Mouse (Mus musculus): ENCODE measurements around the gene Spryd3. TPM values are rescaled to one million over a fixed set of nuclear protein-coding genes. Genes with fewer than 3 reads are reported as not detected.
A peak's percentile ranks its signal among the peaks of the same experiment; 100 is the strongest.

The Spryd3 gene
- 42.1 and 46.6 TPM in 2 replicates for polyA plus RNA-seq (2012; rRNA removed)

- peak; percentile 55 for TF ChIP-seq POLR2A (IDR thresholded peaks at IDR 0.05; ENCODE audit: control insufficient read depth, low read depth, low read length)
- TF ChIP-seq CTCF (IDR thresholded peaks at IDR 0.05; ENCODE audit: control insufficient read depth, insufficient read depth, insufficient replicate concordance, low read depth, low read length) = no peak
- Histone ChIP-seq H3K4me1 (ENCODE audit: control insufficient read depth, insufficient read depth, low read length) (peaks cover 7% of the 10 kb centered on the region), H3K4me3 (ENCODE audit: control insufficient read depth, low read depth, low read length) (peak within 1 kb of the TSS; percentile 94), H3K27ac (ENCODE audit: control insufficient read depth, insufficient read depth, low read depth, low read length) (peak within 1 kb of the TSS; percentile 82), H3K36me3 (ENCODE audit: control insufficient read depth, insufficient read depth, low read length) (no peaks in the 10 kb centered on the region), H3K27me3 (ENCODE audit: control insufficient read depth, insufficient read depth, low read length) (no peaks in the 10 kb centered on the region)
Observed at GRCm38 (mm10) chr15:102136129-102136758, at the start of gene Spryd3. Gene Spryd3 (minus strand): TSS chr15:102136234.

- no peak overlapping the region for H3K27ac ChIP-seq (ENCODE audit: control insufficient read depth, insufficient read depth, low read depth, low read length)
- TF ChIP-seq POLR2A (IDR thresholded peaks at IDR 0.05; ENCODE audit: control insufficient read depth, low read depth, low read length) (no peak), CTCF (IDR thresholded peaks at IDR 0.05; ENCODE audit: control insufficient read depth, insufficient read depth, insufficient replicate concordance, low read depth, low read length) (no peak)
- no peaks in the 10 kb centered on the region for H3K36me3 ChIP-seq (ENCODE audit: control insufficient read depth, insufficient read depth, low read length)
- no peak overlapping the region for H3K4me3 ChIP-seq (ENCODE audit: control insufficient read depth, low read depth, low read length)
- no peaks in the 10 kb centered on the region for H3K27me3 ChIP-seq (ENCODE audit: control insufficient read depth, insufficient read depth, low read length)
- peaks cover 5% of the 10 kb centered on the region for H3K4me1 ChIP-seq (ENCODE audit: control insufficient read depth, insufficient read depth, low read length)
Observed at GRCm38 (mm10) chr15:102183076-102183475, 47.0 kb upstream of the Spryd3 start.

GRCm38 (mm10) chr15:102179924-102180323 is 43.9 kb upstream of the Spryd3 start:
- Histone ChIP-seq H3K36me3 (ENCODE audit: control insufficient read depth, insufficient read depth, low read length) (no peaks in the 10 kb centered on the region), H3K4me1 (ENCODE audit: control insufficient read depth, insufficient read depth, low read length) (no peaks in the 10 kb centered on the region), H3K4me3 (ENCODE audit: control insufficient read depth, low read depth, low read length) (no peak overlapping the region), H3K27me3 (ENCODE audit: control insufficient read depth, insufficient read depth, low read length) (no peaks in the 10 kb centered on the region), H3K27ac (ENCODE audit: control insufficient read depth, insufficient read depth, low read depth, low read length) (no peak overlapping the region)
- TF ChIP-seq POLR2A (IDR thresholded peaks at IDR 0.05; ENCODE audit: control insufficient read depth, low read depth, low read length) (no peak), CTCF (IDR thresholded peaks at IDR 0.05; ENCODE audit: control insufficient read depth, insufficient read depth, insufficient replicate concordance, low read depth, low read length) (no peak)

- H3K36me3 ChIP-seq (ENCODE audit: control insufficient read depth, insufficient read depth, low read length) = no peaks in the 10 kb centered on the region
- H3K4me3 ChIP-seq (ENCODE audit: control insufficient read depth, low read depth, low read length) = no peak overlapping the region
- no peaks in the 10 kb centered on the region for H3K4me1 ChIP-seq (ENCODE audit: control insufficient read depth, insufficient read depth, low read length)
- no peaks in the 10 kb centered on the region for H3K27me3 ChIP-seq (ENCODE audit: control insufficient read depth, insufficient read depth, low read length)
- no peak overlapping the region for H3K27ac ChIP-seq (ENCODE audit: control insufficient read depth, insufficient read depth, low read depth, low read length)
- TF ChIP-seq POLR2A (IDR thresholded peaks at IDR 0.05; ENCODE audit: control insufficient read depth, low read depth, low read length) (no peak), CTCF (IDR thresholded peaks at IDR 0.05; ENCODE audit: control insufficient read depth, insufficient read depth, insufficient replicate concordance, low read depth, low read length) (no peak)
Observed at GRCm38 (mm10) chr15:102179106-102179505, 43.1 kb upstream of the Spryd3 start.

GRCm38 (mm10) chr15:102178279-102178678 is 42.2 kb upstream of the Spryd3 start:
- H3K4me3 ChIP-seq (ENCODE audit: control insufficient read depth, low read depth, low read length) = no peak overlapping the region
- TF ChIP-seq POLR2A (IDR thresholded peaks at IDR 0.05; ENCODE audit: control insufficient read depth, low read depth, low read length) (no peak), CTCF (IDR thresholded peaks at IDR 0.05; ENCODE audit: control insufficient read depth, insufficient read depth, insufficient replicate concordance, low read depth, low read length) (peak; percentile 37; the same call in 1 of the 2 replicates)
- H3K27ac ChIP-seq (ENCODE audit: control insufficient read depth, insufficient read depth, low read depth, low read length) = no peak overlapping the region
- no peaks in the 10 kb centered on the region for H3K4me1 ChIP-seq (ENCODE audit: control insufficient read depth, insufficient read depth, low read length)
- no peaks in the 10 kb centered on the region for H3K27me3 ChIP-seq (ENCODE audit: control insufficient read depth, insufficient read depth, low read length)
- no peaks in the 10 kb centered on the region for H3K36me3 ChIP-seq (ENCODE audit: control insufficient read depth, insufficient read depth, low read length)

- Histone ChIP-seq H3K4me3 (ENCODE audit: control insufficient read depth, low read depth, low read length) (no peak overlapping the region), H3K4me1 (ENCODE audit: control insufficient read depth, insufficient read depth, low read length) (no peaks in the 10 kb centered on the region)
Observed at GRCm38 (mm10) chr15:102177417-102177816, 41.4 kb upstream of the Spryd3 start.

GRCm38 (mm10) chr15:102176571-102177316 is 40.7 kb upstream of the Spryd3 start:
- Histone ChIP-seq H3K36me3 (ENCODE audit: control insufficient read depth, insufficient read depth, low read length) (no peaks in the 10 kb centered on the region), H3K27me3 (ENCODE audit: control insufficient read depth, insufficient read depth, low read length) (no peaks in the 10 kb centered on the region), H3K4me1 (ENCODE audit: control insufficient read depth, insufficient read depth, low read length) (no peaks in the 10 kb centered on the region), H3K4me3 (ENCODE audit: control insufficient read depth, low read depth, low read length) (no peak overlapping the region), H3K27ac (ENCODE audit: control insufficient read depth, insufficient read depth, low read depth, low read length) (no peak overlapping the region)
- TF ChIP-seq POLR2A (IDR thresholded peaks at IDR 0.05; ENCODE audit: control insufficient read depth, low read depth, low read length) = no peak
- no peak for TF ChIP-seq CTCF (IDR thresholded peaks at IDR 0.05; ENCODE audit: control insufficient read depth, insufficient read depth, insufficient replicate concordance, low read depth, low read length)

More at GRCm38 (mm10) chr15:102177417-102177816, 41.4 kb upstream of the Spryd3 start:
- Histone ChIP-seq H3K27ac (ENCODE audit: control insufficient read depth, insufficient read depth, low read depth, low read length) (no peak overlapping the region), H3K36me3 (ENCODE audit: control insufficient read depth, insufficient read depth, low read length) (no peaks in the 10 kb centered on the region), H3K27me3 (ENCODE audit: control insufficient read depth, insufficient read depth, low read length) (no peaks in the 10 kb centered on the region)
- TF ChIP-seq CTCF (IDR thresholded peaks at IDR 0.05; ENCODE audit: control insufficient read depth, insufficient read depth, insufficient replicate concordance, low read depth, low read length) (no peak), POLR2A (IDR thresholded peaks at IDR 0.05; ENCODE audit: control insufficient read depth, low read depth, low read length) (no peak)
